Mouse (Mus musculus) skeletal muscle tissue, adult 2 months (tissue): ENCODE results near the gene Taar6.

Source experiments
- DNase-seq: peaks from one replicate; pipeline ENCODE4 v3.0.0-alpha.2; 2012; ENCODE audit warnings: low read depth, low spot score

Gene Taar6

DNA sequence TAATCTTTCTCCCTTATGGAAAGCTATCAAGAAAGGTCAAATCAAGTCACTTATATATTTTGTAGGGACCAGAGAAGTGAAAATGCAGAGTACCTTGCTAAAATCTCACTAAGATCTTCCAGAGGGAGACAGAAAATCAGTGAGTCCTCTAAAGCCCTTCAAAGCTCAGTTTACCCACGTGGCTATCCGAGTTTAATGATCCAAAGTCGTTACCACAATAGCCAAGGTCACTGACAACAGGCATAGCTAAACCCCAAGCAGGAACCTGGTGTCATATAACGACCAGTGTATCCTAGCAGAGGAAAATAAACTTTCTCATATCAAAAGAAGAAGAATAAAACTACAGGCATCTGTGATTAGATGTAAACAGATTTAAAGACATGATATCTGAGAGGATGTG lies 47.8 kb downstream of the Taar6 start:
- no peak for DNase-seq
